Mouse (Mus musculus): ENCODE data around the gene Epb41l3. TPM values are rescaled to one million over a fixed set of nuclear protein-coding genes. Genes with fewer than 3 reads are reported as not detected.
A peak's percentile ranks its signal among the peaks of the same experiment; 100 is the strongest.

Epb41l3 gene
- total and polyA plus RNA-seq, 3 experiments = not detected

- Histone ChIP-seq H3K4me3 (ENCODE audit: control insufficient read depth in 1 of 2, insufficient read depth in 1 of 2, low read depth in 2 of 2, low read length in 2 of 2) (no peak overlapping the region), H3K4me1 (ENCODE audit: control insufficient read depth in 1 of 2, insufficient read depth in 2 of 2, low read length in 2 of 2) (peaks cover 0 to 21% of the 10 kb centered on the region in 2 experiments; a peak in 2 of 4 replicates), H3K27me3 (ENCODE audit: control insufficient read depth in 1 of 2, insufficient read depth in 2 of 2, low read length in 2 of 2) (peaks cover 0 to 2% of the 10 kb centered on the region in 2 experiments; a peak in 1 of 4 replicates), H3K9me3 (replicated peaks; ENCODE audit: insufficient read depth, low read length) (no peaks in the 10 kb centered on the region), H3K79me2 (ENCODE audit: control insufficient read depth, insufficient read depth, low read length, poor library complexity) (no peaks in the 10 kb centered on the region), H3K36me3 (ENCODE audit: control insufficient read depth in 1 of 2, insufficient read depth in 2 of 2, low read length in 2 of 2) (peaks cover 0 to 5% of the 10 kb centered on the region in 2 experiments; a peak in 1 of 4 replicates), H3K27ac (ENCODE audit: control insufficient read depth, low read depth, low read length) (no peak overlapping the region), H3K9ac (ENCODE audit: control insufficient read depth, low read depth, low read length, poor library complexity, severe bottlenecking) (no peak overlapping the region)
- TF ChIP-seq POLR2AphosphoS2 (IDR thresholded peaks at IDR 0.05; ENCODE audit: low read length) = no peak
- TF ChIP-seq RAD21 (IDR thresholded peaks at IDR 0.05; ENCODE audit: low read depth, low read length) = no peak
- no peak for TF ChIP-seq ELF1 (IDR thresholded peaks at IDR 0.05; ENCODE audit: low read depth, low read length)
- no peak for TF ChIP-seq SIN3A (IDR thresholded peaks at IDR 0.05; ENCODE audit: low read length)
- no peak for TF ChIP-seq MAFK (IDR thresholded peaks at IDR 0.05; ENCODE audit: borderline replicate concordance, low read depth, low read length)
- no peak for TF ChIP-seq ZKSCAN1 (IDR thresholded peaks at IDR 0.05; ENCODE audit: low read depth, low read length)
- TF ChIP-seq CHD1 (IDR thresholded peaks at IDR 0.05; ENCODE audit: low read depth, low read length) = no peak
- TF ChIP-seq CHD2 (IDR thresholded peaks at IDR 0.05; ENCODE audit: low read length) = no peak
- no peak for TF ChIP-seq KAT2A (conservative IDR thresholded peaks at IDR 0.05; ENCODE audit: low read depth, low read length)
- TF ChIP-seq JUND (IDR thresholded peaks at IDR 0.05; ENCODE audit: low read depth, low read length) = no peak
- TF ChIP-seq ETS1 (IDR thresholded peaks at IDR 0.05; ENCODE audit: low read depth, low read length) = no peak
- no peak for TF ChIP-seq USF2 (IDR thresholded peaks at IDR 0.05; ENCODE audit: borderline replicate concordance in 1 of 2, insufficient read depth in 1 of 2, low read depth in 1 of 2, low read length in 2 of 2)
- TF ChIP-seq ZC3H11A (IDR thresholded peaks at IDR 0.05; ENCODE audit: low read depth, low read length) = no peak
- no peak for TF ChIP-seq GABPA (IDR thresholded peaks at IDR 0.05; ENCODE audit: low read depth, low read length)
- no peak for TF ChIP-seq BHLHE40 (IDR thresholded peaks at IDR 0.05; ENCODE audit: borderline replicate concordance, low read depth, low read length)
- no peak for DNase-seq (ENCODE audit: low read depth, low spot score)
Measured at GRCm38 (mm10) chr17:69263810-69264565, 188.5 kb downstream of the Epb41l3 start.

- H3K27me3 ChIP-seq (ENCODE audit: control insufficient read depth in 1 of 2, insufficient read depth in 2 of 2, low read length in 2 of 2) = peaks cover 0 to 2% of the 10 kb centered on the region in 2 experiments; a peak in 1 of 4 replicates
- peaks cover 0 to 21% of the 10 kb centered on the region in 2 experiments; a peak in 2 of 4 replicates for H3K4me1 ChIP-seq (ENCODE audit: control insufficient read depth in 1 of 2, insufficient read depth in 2 of 2, low read length in 2 of 2)
- H3K36me3 ChIP-seq (ENCODE audit: control insufficient read depth in 1 of 2, insufficient read depth in 2 of 2, low read length in 2 of 2) = peaks cover 0 to 5% of the 10 kb centered on the region in 2 experiments; a peak in 1 of 4 replicates
- DNase-seq (ENCODE audit: low read depth, low spot score) = peak; percentile 92
- no peaks in the 10 kb centered on the region for H3K9me3 ChIP-seq (replicated peaks; ENCODE audit: insufficient read depth, low read length)
- H3K27ac ChIP-seq (ENCODE audit: control insufficient read depth, low read depth, low read length) = peak overlapping the region; percentile 60
- no peak overlapping the region for H3K9ac ChIP-seq (ENCODE audit: control insufficient read depth, low read depth, low read length, poor library complexity, severe bottlenecking)
- H3K79me2 ChIP-seq (ENCODE audit: control insufficient read depth, insufficient read depth, low read length, poor library complexity) = no peaks in the 10 kb centered on the region
- no peak overlapping the region for H3K4me3 ChIP-seq (ENCODE audit: control insufficient read depth in 1 of 2, insufficient read depth in 1 of 2, low read depth in 2 of 2, low read length in 2 of 2)
- TF ChIP-seq ETS1 (IDR thresholded peaks at IDR 0.05; ENCODE audit: low read depth, low read length) (peak; percentile 91), MAX (IDR thresholded peaks at IDR 0.05; ENCODE audit: low read length) (peak; percentile 44; the same call in 1 of the 2 replicates), CHD1 (IDR thresholded peaks at IDR 0.05; ENCODE audit: low read depth, low read length) (no peak), POLR2AphosphoS5 (IDR thresholded peaks at IDR 0.05; ENCODE audit: borderline replicate concordance, low read depth, low read length) (no peak), TCF12 (IDR thresholded peaks at IDR 0.05; ENCODE audit: low read depth, low read length) (peak; percentile 86), JUND (IDR thresholded peaks at IDR 0.05; ENCODE audit: low read depth, low read length) (peak; percentile 57; the same call in 1 of the 2 replicates), TAL1 (IDR thresholded peaks at IDR 0.05; ENCODE audit: low read length) (peak; percentile 67), SIN3A (IDR thresholded peaks at IDR 0.05; ENCODE audit: low read length) (peak; percentile 83), MYB (IDR thresholded peaks at IDR 0.05; ENCODE audit: low read depth, low read length) (peak; percentile 52; the same call in 1 of the 2 replicates), MAFK (IDR thresholded peaks at IDR 0.05; ENCODE audit: borderline replicate concordance, low read depth, low read length) (peak; percentile 94), EP300 (IDR thresholded peaks at IDR 0.05; ENCODE audit: low read depth in 1 of 2, low read length in 2 of 2) (peak; percentile 88 to 90), GATA1 (IDR thresholded peaks at IDR 0.05; ENCODE audit: low read depth, low read length) (peak; percentile 97), KAT2A (conservative IDR thresholded peaks at IDR 0.05; ENCODE audit: low read depth, low read length) (peak; percentile 42), ZNF384 (IDR thresholded peaks at IDR 0.05; ENCODE audit: low read depth, low read length) (peak; percentile 97), ZKSCAN1 (IDR thresholded peaks at IDR 0.05; ENCODE audit: low read depth, low read length) (0 out of 2 replicates have a peak, but pooled peaks have one; percentile 41), GABPA (IDR thresholded peaks at IDR 0.05; ENCODE audit: low read depth, low read length) (no peak), BHLHE40 (IDR thresholded peaks at IDR 0.05; ENCODE audit: borderline replicate concordance, low read depth, low read length) (peak; percentile 72), MXI1 (IDR thresholded peaks at IDR 0.05; ENCODE audit: low read depth, low read length) (peak; percentile 59), NELFE (IDR thresholded peaks at IDR 0.05; ENCODE audit: low read depth, low read length) (no peak), ELF1 (IDR thresholded peaks at IDR 0.05; ENCODE audit: low read depth, low read length) (peak; percentile 41; the same call in 1 of the 2 replicates), RCOR1 (IDR thresholded peaks at IDR 0.05; ENCODE audit: low read depth, low read length) (peak; percentile 99), MYC (IDR thresholded peaks at IDR 0.05; ENCODE audit: low read depth, low read length) (peak; percentile 89; the same call in 1 of the 2 replicates)
Measured at GRCm38 (mm10) chr17:69265171-69265570, 189.7 kb downstream of the Epb41l3 start.

All from MEL (cell line).